Mouse (Mus musculus): Measurements from ENCODE around the gene Pard3b.

- TF ChIP-seq POLR2A (IDR thresholded peaks at IDR 0.05; ENCODE audit: borderline replicate concordance, extremely low read depth, low read depth, low read length) (no peak), CTCF (IDR thresholded peaks at IDR 0.05; ENCODE audit: insufficient read depth, low read length) (no peak)
These were observed 574.7 kb downstream of the Pard3b start for GRCm38 (mm10) chr1:62213285-62213684.
